Mouse (Mus musculus) kidney, adult 2 months (tissue): Measurements from ENCODE around the gene Syne1. TPM values are rescaled to one million over a fixed set of nuclear protein-coding genes. Genes with fewer than 3 reads are reported as not detected.

Experiments used
- DNase-seq: peaks from one replicate; pipeline ENCODE4 v3.0.0; 2021
- H3K27ac ChIP-seq: fragments of 200-500 bp; 2 replicates; pipeline ENCODE4 v1.5.1; 2012; ENCODE audit warnings: low read depth, low read length, control low read depth, inconsistent platforms; ENCODE audit not compliant: insufficient read depth
- H3K27me3 ChIP-seq: fragments of 200-500 bp; replicated peaks from 2 replicates; pipeline ENCODE4 v1.6.1; 2012; ENCODE audit warnings: mild to moderate bottlenecking, moderate library complexity, low read length, inconsistent platforms; ENCODE audit not compliant: control insufficient read depth, insufficient read depth
- H3K36me3 ChIP-seq: fragments of 200-500 bp; 2 replicates; pipeline ENCODE4 v1.6.1; 2012; ENCODE audit warnings: mild to moderate bottlenecking, moderate library complexity, low read length, inconsistent platforms; ENCODE audit not compliant: control insufficient read depth, insufficient read depth
- H3K4me1 ChIP-seq: fragments of 200-500 bp; 2 replicates; pipeline ENCODE4 v1.6.1; 2011; ENCODE audit warnings: low read length; ENCODE audit not compliant: control insufficient read depth, insufficient read depth
- H3K4me3 ChIP-seq: fragments of 200-500 bp; 2 replicates; pipeline ENCODE4 v1.5.1; 2011; ENCODE audit warnings: mild to moderate bottlenecking, low read depth, low read length, control low read depth; ENCODE audit not compliant: insufficient read depth
- CTCF ChIP-seq: fragments of 200-500 bp; conservative IDR thresholded peaks from 2 replicates; pipeline ENCODE4 v1.5.1; 2011; ENCODE audit warnings: low read depth, mild to moderate bottlenecking, control low read depth, low read length, moderate library complexity, mixed read lengths; ENCODE audit not compliant: insufficient read depth, insufficient read length
- POLR2A ChIP-seq: fragments of 200-500 bp; IDR thresholded peaks from one replicate; pipeline ENCODE4 v1.6.1; 2011; ENCODE audit warnings: low read depth, low read length, control low read depth
- WGBS: fragments of 180-500 bp; shearing (Covaris S2); methylation state at CpG from one replicate; pipeline ENCODE4 v1.1.7; 2018; 5-methylcytosine and 5-hydroxymethylcytosine counted together
- polyA plus RNA-seq: library from polyadenylated mRNA; depleted of rRNA; stranded (reverse); fragments of >200 nt; gene quantifications from 2 replicates; pipeline ENCODE4 v1.2.3, GENCODE M21; 2012

The Syne1 gene
- polyA plus RNA-seq, 1 experiment: 10.2 TPM

DNA sequence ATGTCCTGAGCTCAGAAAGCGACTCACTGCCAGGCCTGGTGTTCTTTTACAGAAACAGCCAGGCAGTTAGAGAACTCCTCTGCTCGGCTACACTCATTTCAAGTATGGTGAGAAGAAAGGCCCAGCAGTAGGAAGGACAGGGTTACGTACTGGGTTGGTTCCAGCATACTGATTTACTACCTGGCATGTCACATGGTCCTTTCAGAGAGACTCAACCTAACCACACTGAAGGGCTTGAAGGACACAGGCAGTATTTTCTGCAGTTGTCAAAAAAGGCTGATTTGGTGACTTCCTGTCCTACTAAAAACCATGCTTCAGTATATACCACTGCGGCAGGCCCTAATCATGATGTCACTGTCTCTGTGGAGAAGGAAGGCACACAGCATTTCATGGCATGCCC lies 238.8 kb downstream of the Syne1 start:
- WGBS: 61% methylated on average over 4 of the region's 4 CpGs
- DNase-seq: peak; percentile 4
- no peak for TF ChIP-seq CTCF
- TF ChIP-seq POLR2A: no peak

DNA sequence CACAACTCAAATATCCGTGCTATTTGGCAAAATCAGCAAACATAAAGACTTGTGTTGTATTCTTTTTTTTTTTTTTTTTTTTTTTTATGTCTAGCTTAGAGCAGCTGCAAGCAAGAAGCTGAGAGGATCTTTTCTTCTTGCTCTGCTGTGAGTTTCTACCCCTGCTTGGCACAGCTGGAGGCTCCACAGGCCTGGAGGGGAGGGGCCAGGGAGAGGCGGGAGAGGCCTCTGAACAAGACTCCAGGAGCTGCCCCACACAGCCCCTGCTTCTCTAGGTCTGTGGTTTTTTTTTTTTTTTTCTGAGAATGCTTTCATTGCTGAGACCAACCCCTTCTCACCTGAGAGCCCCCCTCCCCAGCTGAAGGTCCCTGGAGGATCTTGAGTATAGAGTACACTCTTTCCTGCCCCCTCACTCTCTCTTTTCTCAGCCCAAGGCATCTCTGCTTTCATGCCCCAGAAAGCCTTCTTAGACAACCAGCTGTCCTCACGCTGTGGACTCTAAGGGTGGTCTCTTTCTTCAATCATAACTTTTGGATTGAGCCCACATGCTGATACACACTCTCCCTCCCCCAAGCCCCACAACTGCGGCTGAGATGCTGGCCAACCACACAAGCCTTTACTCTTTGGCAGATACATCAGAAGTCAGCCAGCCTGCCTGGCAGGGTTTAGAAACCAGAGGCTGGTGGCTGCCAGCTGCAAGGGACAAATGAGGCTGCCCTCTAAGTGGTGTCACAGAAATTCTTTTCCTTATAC lies 241.1 kb downstream of the Syne1 start:
- no peak for DNase-seq
- H3K36me3 ChIP-seq: no peaks in the 10 kb centered on the region
- no peak overlapping the region for H3K4me3 ChIP-seq
- TF ChIP-seq CTCF (no peak), POLR2A (no peak)
- no peaks in the 10 kb centered on the region for H3K4me1 ChIP-seq
- WGBS: 60% methylated on average over 4 of the region's 4 CpGs
- H3K27ac ChIP-seq: no peak overlapping the region
- H3K27me3 ChIP-seq: no peaks in the 10 kb centered on the region; the same call in 1 of the 2 replicates

More for the DNA sequence above, 238.8 kb downstream of the Syne1 start:
- H3K27me3 ChIP-seq: no peaks in the 10 kb centered on the region; the same call in 1 of the 2 replicates
- no peaks in the 10 kb centered on the region for H3K36me3 ChIP-seq
- no peak overlapping the region for H3K27ac ChIP-seq
- no peak overlapping the region for H3K4me3 ChIP-seq
- H3K4me1 ChIP-seq: no peaks in the 10 kb centered on the region

DNA sequence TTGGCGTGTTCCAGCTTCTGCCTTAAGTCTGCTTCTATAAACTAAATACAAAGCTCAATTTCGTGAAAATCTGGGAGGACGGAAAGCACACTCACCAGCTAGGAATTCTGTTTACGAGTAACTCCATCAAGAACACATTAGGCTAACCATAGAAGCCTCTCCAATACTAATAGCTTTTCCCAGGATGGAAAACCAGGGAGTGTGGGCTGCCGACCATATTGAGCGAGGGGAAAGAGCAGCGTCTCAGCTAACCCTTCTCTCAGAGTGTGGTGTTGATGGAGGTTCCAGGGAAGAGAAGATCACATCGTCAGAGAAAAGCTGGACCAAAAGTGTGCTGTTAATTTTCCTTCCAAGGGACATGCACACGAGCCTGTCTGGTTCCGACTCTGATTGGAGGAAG lies 241.9 kb downstream of the Syne1 start:
- H3K27ac ChIP-seq: no peak overlapping the region

DNA sequence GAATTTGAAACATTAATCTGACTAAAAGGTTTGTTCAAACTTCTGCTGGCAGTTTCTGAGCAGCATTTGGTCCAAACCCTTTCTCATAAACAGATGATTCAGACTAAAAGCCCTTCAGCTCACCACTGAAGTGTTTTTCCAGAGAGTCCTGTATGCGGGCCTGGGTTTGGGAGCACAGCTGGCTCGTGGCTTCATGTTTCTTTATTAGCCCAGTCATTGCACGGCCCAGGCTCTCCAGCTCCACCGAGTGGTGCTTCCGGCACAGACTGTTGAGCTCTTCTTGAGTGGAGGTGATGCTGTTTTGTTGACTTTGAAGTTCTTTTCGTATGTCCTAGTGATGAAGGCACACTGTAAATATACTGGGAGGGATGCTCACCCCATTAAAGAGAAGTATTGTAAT lies 245.7 kb downstream of the Syne1 start:
- 33% methylated on average over 6 of the region's 6 CpGs for WGBS
- H3K27ac ChIP-seq: no peak overlapping the region

More for the DNA sequence above, 241.9 kb downstream of the Syne1 start:
- Histone ChIP-seq H3K4me3 (no peak overlapping the region), H3K4me1 (no peaks in the 10 kb centered on the region), H3K36me3 (no peaks in the 10 kb centered on the region), H3K27me3 (no peaks in the 10 kb centered on the region; the same call in 1 of the 2 replicates)
- WGBS: 71% methylated on average over 10 of the region's 10 CpGs
- TF ChIP-seq POLR2A (no peak), CTCF (no peak)
- no peak for DNase-seq

DNA sequence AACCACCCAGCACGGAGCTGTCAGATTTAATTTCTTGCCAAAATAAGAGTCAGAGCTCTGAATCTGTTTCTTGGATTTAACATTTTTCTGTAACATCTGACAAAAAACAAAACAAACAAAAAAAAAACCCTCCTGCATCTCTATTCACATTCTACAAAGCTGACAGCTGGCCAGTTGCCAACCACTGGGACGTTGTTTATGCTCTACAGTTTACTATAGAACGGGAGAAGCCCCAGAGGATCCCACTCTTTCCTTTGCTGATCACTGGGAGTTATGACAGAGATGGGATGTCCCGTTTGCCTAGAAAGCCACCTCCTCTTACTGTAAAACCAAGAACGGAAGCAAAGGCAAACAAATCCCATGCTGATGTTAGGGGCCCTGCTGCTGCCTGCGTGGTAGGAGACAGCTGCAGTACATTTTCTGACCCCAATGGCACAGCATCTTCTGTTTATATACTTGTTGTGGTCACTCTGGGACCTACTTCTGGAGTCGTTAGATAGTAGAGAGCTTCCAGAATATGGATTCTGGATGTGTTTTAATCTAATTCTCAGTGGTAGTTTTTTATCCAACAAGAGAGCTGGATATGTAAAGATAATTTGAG lies 255.9 kb downstream of the Syne1 start:
- Histone ChIP-seq H3K4me1 (no peaks in the 10 kb centered on the region), H3K4me3 (no peak overlapping the region), H3K27me3 (no peaks in the 10 kb centered on the region; the same call in 1 of the 2 replicates), H3K36me3 (no peaks in the 10 kb centered on the region), H3K27ac (no peak overlapping the region)
- DNase-seq: no peak
- TF ChIP-seq POLR2A (no peak), CTCF (no peak)
- 36% methylated on average over 7 of the region's 7 CpGs for WGBS

More for the DNA sequence above, 245.7 kb downstream of the Syne1 start:
- no peaks in the 10 kb centered on the region for H3K27me3 ChIP-seq
- H3K4me3 ChIP-seq: no peak overlapping the region
- TF ChIP-seq POLR2A (no peak), CTCF (peak; percentile 50)
- H3K36me3 ChIP-seq: no peaks in the 10 kb centered on the region
- no peaks in the 10 kb centered on the region for H3K4me1 ChIP-seq
- DNase-seq: peak; percentile 21

DNA sequence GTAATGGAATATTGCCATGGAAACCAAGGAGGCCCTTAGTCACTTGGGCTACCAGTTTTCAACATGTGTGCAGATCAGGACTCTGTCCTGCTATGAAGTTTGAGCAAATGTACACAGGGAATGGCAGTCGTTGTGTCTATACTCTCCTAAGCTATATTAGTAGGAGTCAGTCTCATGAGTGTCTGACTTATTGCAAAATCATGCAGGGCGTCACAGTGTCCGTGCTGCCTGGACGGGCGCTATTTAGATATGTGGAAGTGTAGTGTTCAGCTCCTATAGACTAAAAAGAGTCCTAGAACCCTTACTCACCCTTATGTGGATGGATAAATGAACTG lies 261.7 kb downstream of the Syne1 start:
- H3K4me3 ChIP-seq: no peak overlapping the region
- H3K4me1 ChIP-seq: no peaks in the 10 kb centered on the region
- 68% methylated on average over 5 of the region's 5 CpGs for WGBS
- H3K36me3 ChIP-seq: no peaks in the 10 kb centered on the region
- no peaks in the 10 kb centered on the region for H3K27me3 ChIP-seq
- TF ChIP-seq CTCF (no peak), POLR2A (no peak)
- peak overlapping the region; percentile 48; the same call in 1 of the 2 replicates for H3K27ac ChIP-seq
- no peak for DNase-seq

DNA sequence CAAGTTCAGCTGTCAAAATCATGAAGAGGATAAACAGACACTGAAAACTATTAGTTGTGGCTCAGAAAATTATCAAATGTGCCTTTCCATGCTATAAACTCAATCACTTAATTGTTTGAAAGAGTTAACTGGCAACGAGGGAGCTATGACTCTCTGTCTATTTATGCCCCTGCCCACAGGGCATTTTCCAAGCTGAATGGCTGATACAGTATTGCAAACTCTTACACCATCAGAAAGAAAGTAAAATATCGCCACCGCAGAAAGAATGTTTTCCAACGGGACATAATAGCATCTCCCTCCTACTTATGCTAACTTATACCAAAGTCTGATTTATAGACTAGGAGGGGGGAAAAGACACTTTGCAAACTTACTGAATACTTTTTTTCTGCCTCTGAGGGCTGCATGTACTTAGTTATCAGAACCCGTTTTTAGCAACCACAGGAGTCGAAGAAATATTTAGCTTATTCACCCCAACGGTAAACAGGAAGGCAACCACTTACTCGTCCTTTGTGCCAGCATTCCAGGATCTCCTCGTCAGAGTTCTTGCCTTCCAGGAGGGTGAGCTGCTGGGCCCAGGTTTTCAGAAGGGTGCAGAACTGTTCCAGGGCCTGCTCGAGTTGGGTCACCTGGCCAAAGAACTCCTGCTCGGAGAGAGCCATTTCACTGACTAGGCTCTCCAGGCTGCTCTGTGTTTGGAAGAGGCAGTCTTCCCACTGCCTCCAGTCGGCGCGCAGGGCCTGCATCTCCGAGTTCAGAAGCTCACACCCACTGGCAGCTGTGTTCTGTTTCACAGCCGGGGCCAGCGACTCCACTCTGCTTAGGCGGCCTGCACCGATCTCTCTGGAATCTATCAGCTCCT lies 262.3 kb downstream of the Syne1 start:
- peak; percentile 59 for DNase-seq
- Histone ChIP-seq H3K36me3 (no peaks in the 10 kb centered on the region), H3K4me1 (no peaks in the 10 kb centered on the region), H3K27ac (peak overlapping the region; percentile 48), H3K27me3 (no peaks in the 10 kb centered on the region), H3K4me3 (0 out of 2 replicates have a peak overlapping the region, but pooled peaks have one; percentile 9)
- TF ChIP-seq CTCF (no peak), POLR2A (no peak)
- WGBS: 36% methylated on average over 19 of the region's 19 CpGs
